In the genomic region with DNA sequence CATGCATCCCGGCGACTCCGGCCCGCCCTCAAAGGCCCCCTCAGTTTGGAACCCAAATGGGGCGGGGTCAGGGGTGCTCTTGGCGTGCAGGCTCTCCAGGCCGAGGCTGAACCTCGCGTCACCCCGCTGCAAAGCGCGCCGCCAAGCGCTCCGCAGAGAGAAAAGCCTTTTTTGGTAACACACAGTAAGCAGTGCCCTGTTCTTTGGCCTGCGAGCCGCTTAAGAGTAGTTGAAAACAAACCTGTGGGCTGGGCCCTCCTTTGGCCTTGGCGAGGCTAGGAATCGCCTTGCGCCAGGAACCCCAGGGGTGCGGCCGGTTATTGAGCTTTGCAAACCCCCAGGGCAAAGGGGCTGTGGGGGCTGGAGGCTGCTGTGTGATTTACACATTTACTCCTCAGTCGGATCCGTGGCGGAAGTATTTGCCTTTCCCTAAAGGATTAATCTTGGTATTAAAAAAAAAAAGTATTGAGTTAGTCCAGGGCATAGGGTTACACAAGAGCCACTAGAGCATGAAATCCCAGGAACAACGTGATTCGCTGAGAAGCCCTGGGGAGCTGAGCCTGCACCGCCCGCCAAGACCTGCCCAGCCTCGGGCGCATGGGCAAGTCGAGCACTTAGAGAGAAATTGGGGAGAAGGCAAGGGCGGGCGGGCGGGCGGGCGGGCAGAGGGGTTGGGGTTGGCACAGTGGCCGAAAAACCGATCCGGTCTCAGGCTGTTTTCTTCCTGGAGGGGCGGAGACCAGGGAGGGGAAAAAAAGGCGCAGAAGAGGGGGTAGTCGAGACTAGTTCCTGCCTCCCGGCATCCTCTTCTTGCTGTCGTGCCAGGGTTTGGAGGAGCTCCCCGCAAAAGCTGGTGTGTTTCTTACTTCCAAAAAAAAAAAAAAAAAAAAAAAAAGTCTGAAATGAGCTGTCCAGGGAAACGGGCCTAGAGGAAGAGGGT, we compare ENCODE assay signal across 8 mouse cellular contexts. TPM values are rescaled to one million over a fixed set of nuclear protein-coding genes. Genes with fewer than 3 reads are reported as not detected.
DNase-seq lines count a peak whose midpoint lies in the region; ATAC-seq and TF ChIP-seq lines count a peak whose summit lies in the region.

No protein-coding gene starts in this region.

- peak overlapping the region; percentile 39 for H3K4me3 ChIP-seq in cerebellum, adult 2 months (replicated peaks; ENCODE audit: insufficient read depth, low read depth, low read length)
- peak overlapping the region; percentile 24 for H3K4me3 ChIP-seq in hindbrain, embryonic 13.5 days

- no peaks in the 10 kb centered on the region for H3K9me3 ChIP-seq in hindbrain, embryonic 13.5 days

- H3K27me3 ChIP-seq in cerebellum, adult 2 months (ENCODE audit: control insufficient read depth, insufficient read depth, low read length), result no peaks in the 10 kb centered on the region
- H3K27me3 ChIP-seq in hindbrain, embryonic 13.5 days, result no peaks in the 10 kb centered on the region

- TF ChIP-seq POLR2A in cerebellum, adult 2 months (IDR thresholded peaks at IDR 0.05; ENCODE audit: borderline replicate concordance, insufficient read depth, low read length), result no peak

- DNase-seq in MN1 (ENCODE audit: low spot score), result peak; percentile 82
- DNase-seq in cerebellum, adult 2 months, result peak; percentile 80
- DNase-seq in frontal cortex, postnatal 14 days (ENCODE audit: low spot score in 2 of 2), result peak; percentile 57 to 67
- DNase-seq in left cerebral cortex, postnatal 14 days (ENCODE audit: low spot score in 2 of 2), result peak; percentile 70 to 84
- peak; percentile 84 for DNase-seq in right cerebral cortex, postnatal 25 days
- DNase-seq in urinary bladder, postnatal 25 days (ENCODE audit: low spot score), result peak; percentile 67

- no peak for ATAC-seq in hindbrain, embryonic 13.5 days (ENCODE audit: low FRiP score)
- peak; percentile 47 for ATAC-seq in megakaryocyte progenitor cell, adult 5-6 weeks (replicated peaks; ENCODE audit: poor library complexity)

- no peaks in the 10 kb centered on the region for H3K36me3 ChIP-seq in hindbrain, embryonic 13.5 days

- H3K4me2 ChIP-seq in hindbrain, embryonic 13.5 days, result peak overlapping the region; percentile 54

- intact Hi-C loops in left cerebral cortex, postnatal 14 days (cut with DNase I), result no loop called here

- peak; percentile 34; the same call in 1 of the 2 replicates for TF ChIP-seq CTCF in cerebellum, adult 2 months (IDR thresholded peaks at IDR 0.05; ENCODE audit: borderline replicate concordance, insufficient read depth, low read depth, low read length)

- 1% methylated on average over 47 of the region's 47 CpGs for WGBS in cerebellum, adult 2 months
- WGBS in hindbrain, embryonic 13.5 days, result 1% methylated on average over 46 of the region's 47 CpGs

- peak overlapping the region; percentile 68 for H3K9ac ChIP-seq in hindbrain, embryonic 13.5 days

- H3K4me1 ChIP-seq in cerebellum, adult 2 months (ENCODE audit: control insufficient read depth, insufficient read depth, low read length), result peaks cover 27% of the 10 kb centered on the region
- H3K4me1 ChIP-seq in hindbrain, embryonic 13.5 days (replicated peaks), result peaks cover 83% of the 10 kb centered on the region

- peak overlapping the region; percentile 92 for H3K27ac ChIP-seq in cerebellum, adult 2 months (ENCODE audit: insufficient read depth, low read length)
- peak overlapping the region; percentile 83 for H3K27ac ChIP-seq in hindbrain, embryonic 13.5 days

RNA-seq across cellular contexts. Expression of a gene that starts 3.8 kb away (rescaled TPM):
- 48.6 and 53.9 TPM in 2 replicates for polyA plus RNA-seq in cerebellum, adult 2 months (2012; rRNA removed)
- polyA plus RNA-seq in hindbrain, embryonic 13.5 days (2015; fragmentation: Nextera tagmentation; extraction: Ambion mirVana), result 66.4 and 70.0 TPM in 2 replicates
- 10 to 100 TPM; 74.0 to 78.2 TPM for total RNA-seq in left cerebral cortex, postnatal 14 days (2021)
- 1.4 and 1.8 TPM in 2 replicates for total RNA-seq in megakaryocyte progenitor cell, adult 5-6 weeks (2015)
- 1.6 and 1.7 TPM in 2 replicates for total RNA-seq in megakaryocyte progenitor cell, adult 5-6 weeks (2017)

RNA-seq across cellular contexts. Expression of a gene that starts 58.4 kb away (rescaled TPM):
- 122 and 127 TPM in 2 replicates for polyA plus RNA-seq in cerebellum, adult 2 months (2012; rRNA removed)
- polyA plus RNA-seq in hindbrain, embryonic 13.5 days (2015; fragmentation: Nextera tagmentation; extraction: Ambion mirVana), result 44.1 and 45.4 TPM in 2 replicates
- total RNA-seq in left cerebral cortex, postnatal 14 days (2021), result 10 to 100 TPM; 71.2 to 72.2 TPM
- 16.7 and 22.0 TPM in 2 replicates for total RNA-seq in megakaryocyte progenitor cell, adult 5-6 weeks (2015)
- total RNA-seq in megakaryocyte progenitor cell, adult 5-6 weeks (2017), result 17.6 and 23.7 TPM in 2 replicates

Comparison
In these comparisons a context has a peak if more than half of its experiments do, and no peak if none do; other contexts are left out.
1. RNA of a gene that starts 3.8 kb away (total RNA-seq): 74.0 to 78.2 TPM in left cerebral cortex, postnatal 14 days; 1.4 to 1.8 TPM in megakaryocyte progenitor cell, adult 5-6 weeks; every median in the first group is over 10 times any median in the second.
2. Peak in every context shown above with its lines, with median percentiles within 50 percentile points of each other: DNase-seq.